Mouse (Mus musculus) ovary, postnatal 36 days (tissue): ENCODE data around the gene Defa36.
"Not testable (repeated sequence)": the region's sequence is repeated elsewhere in the genome, so short reads cannot be mapped to it uniquely, and the experiment has no call there.

Experiments
- DNase-seq: peaks from one replicate; pipeline ENCODE4 v3.0.0; 2022; ENCODE audit warnings: low spot score, mixed read lengths

Gene Defa36

DNA sequence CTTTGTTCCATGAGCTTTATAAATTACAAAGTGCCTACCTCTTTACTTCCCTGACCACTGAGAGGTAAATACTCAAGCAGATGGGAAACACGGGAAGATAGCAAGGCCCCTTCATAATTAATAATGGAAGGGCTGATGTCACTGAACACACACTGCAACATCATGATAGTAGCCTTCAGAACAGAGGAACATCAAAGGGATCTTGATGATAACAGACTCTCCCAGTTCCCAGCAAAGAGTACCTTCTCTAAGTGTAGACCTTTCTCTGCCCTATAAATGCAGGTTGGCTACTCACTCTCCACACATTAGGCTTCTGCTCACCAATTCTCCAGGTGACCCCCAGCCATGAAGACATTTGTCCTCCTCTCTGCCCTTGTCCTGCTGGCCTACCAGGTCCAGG, at the start of gene Defa36:
TSS of gene Defa36 (plus strand) at position 301 of the 400 bp plus-strand sequence.
- not testable (repeated sequence) for DNase-seq

DNA sequence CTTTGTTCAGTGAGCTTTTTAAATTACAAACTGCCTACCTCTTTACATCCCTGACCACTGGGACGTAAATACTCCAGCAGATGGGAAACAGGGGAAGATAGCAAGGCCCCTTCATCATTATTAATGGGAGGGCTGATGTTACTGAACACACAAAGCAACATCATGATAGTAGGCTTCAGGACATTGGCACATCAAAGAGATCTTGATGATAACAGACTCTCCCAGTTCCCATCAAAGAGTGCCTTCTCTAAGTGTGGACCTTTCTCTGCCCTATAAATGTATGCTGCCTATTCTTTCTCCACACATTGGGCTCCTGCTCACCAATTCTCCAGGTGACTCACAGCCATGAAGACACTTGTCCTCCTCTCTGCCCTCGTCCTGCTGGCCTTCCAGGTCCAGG, 49.0 kb upstream of the Defa36 start, which contains the start of gene Defa2:
TSS of gene Defa2 (plus strand) at position 301 of the 400 bp plus-strand sequence.
- DNase-seq, result not testable (repeated sequence)

DNA sequence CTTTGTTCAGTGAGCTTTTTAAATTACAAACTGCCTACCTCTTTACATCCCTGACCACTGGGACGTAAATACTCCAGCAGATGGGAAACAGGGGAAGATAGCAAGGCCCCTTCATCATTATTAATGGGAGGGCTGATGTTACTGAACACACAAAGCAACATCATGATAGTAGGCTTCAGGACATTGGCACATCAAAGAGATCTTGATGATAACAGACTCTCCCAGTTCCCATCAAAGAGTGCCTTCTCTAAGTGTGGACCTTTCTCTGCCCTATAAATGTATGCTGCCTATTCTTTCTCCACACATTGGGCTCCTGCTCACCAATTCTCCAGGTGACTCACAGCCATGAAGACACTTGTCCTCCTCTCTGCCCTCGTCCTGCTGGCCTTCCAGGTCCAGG, 35.7 kb upstream of the Defa36 start, which contains the start of gene Defa33:
TSS of gene Defa33 (plus strand) at position 301 of the 400 bp plus-strand sequence.
- DNase-seq, result not testable (repeated sequence)

DNA sequence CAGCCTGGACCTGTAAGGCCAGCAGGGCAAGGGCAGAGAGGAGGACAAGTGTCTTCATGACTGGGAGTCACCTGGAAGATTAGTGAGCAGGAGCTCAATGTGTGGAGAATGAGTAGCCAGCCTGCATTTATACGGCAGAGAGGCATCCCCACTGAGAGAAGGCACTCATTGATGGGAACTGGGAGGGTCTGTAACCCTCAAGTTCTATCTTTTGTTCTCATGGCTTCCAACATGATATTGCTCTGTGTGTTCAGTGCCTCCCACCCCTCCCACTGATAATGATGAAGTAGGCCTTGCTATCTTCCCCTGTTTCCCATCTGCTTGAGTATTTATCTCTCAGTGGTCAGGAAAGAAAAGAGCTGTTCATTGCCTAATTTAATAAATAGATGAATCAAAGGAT, 29.2 kb downstream of the Defa36 start, which contains the start of gene Gm7849:
TSS of gene Gm7849 (minus strand) at position 101 of the 400 bp plus-strand sequence.
- not testable (repeated sequence) for DNase-seq
